Mouse (Mus musculus): Measurements from ENCODE around the gene Srd5a2. TPM values are rescaled to one million over a fixed set of nuclear protein-coding genes. Genes with fewer than 3 reads are reported as not detected.

The Srd5a2 gene
- polyA plus RNA-seq, 1 experiment from 2014 or later, result not detected

GRCm38 (mm10) chr17:73970361-73971027 is 77.2 kb downstream of the Srd5a2 start:
- WGBS, result 65% methylated on average over 3 of the region's 3 CpGs
- Histone ChIP-seq H3K4me1 (replicated peaks; ENCODE audit: control insufficient read depth, insufficient read depth, low read length) (no peaks in the 10 kb centered on the region), H3K36me3 (ENCODE audit: control insufficient read depth, insufficient read depth) (no peaks in the 10 kb centered on the region), H3K9ac (replicated peaks; ENCODE audit: low read depth, low read length) (no peak overlapping the region), H3K4me3 (replicated peaks; ENCODE audit: low read length) (no peak overlapping the region), H3K27me3 (replicated peaks; ENCODE audit: control insufficient read depth, insufficient read depth, low read length) (no peaks in the 10 kb centered on the region), H3K27ac (ENCODE audit: low read length) (no peak overlapping the region), H3K4me2 (ENCODE audit: low read length) (no peak overlapping the region), H3K9me3 (ENCODE audit: control insufficient read depth, low read length) (no peaks in the 10 kb centered on the region)
- no peak for ATAC-seq

Other genes with a start within 250 kb of the Srd5a2 start
- 12.2 and 12.8 TPM in 2 replicates for gene Ehd3, start 243.8 kb downstream of the Srd5a2 start, polyA plus RNA-seq (2015; fragmentation: Nextera tagmentation; extraction: Ambion mirVana)
- 0.29 and 0.47 TPM in 2 replicates for gene Xdh, start 97.7 kb downstream of the Srd5a2 start, polyA plus RNA-seq (2015; fragmentation: Nextera tagmentation; extraction: Ambion mirVana)
- gene Memo1, start 247.6 kb upstream of the Srd5a2 start, polyA plus RNA-seq (2015; fragmentation: Nextera tagmentation; extraction: Ambion mirVana), result 63.9 and 66.3 TPM in 2 replicates

Measured in forebrain, embryonic 16.5 days (tissue).